ENCODE assay signal across 26 mouse cellular contexts in genomic region chr4:150689553-150689952, GRCm38 (mm10). TPM values are rescaled to one million over a fixed set of nuclear protein-coding genes. Genes with fewer than 3 reads are reported as not detected.
DNase-seq lines count a peak whose midpoint lies in the region; ATAC-seq and TF ChIP-seq lines count a peak whose summit lies in the region.
"Had no signal": no experiment of that assay in that cellular context is flagged by ENCODE, and none has a peak within 500 bp of the region (broad histone marks: within the 10 kb centered on the region; RNA-seq: fewer than 3 reads in every experiment).

No protein-coding gene starts in this region.

- TF ChIP-seq CTCF in intestine, postnatal 0 days (IDR thresholded peaks at IDR 0.05; ENCODE audit: low read depth) = no peak
- no peak for TF ChIP-seq CTCF in G1E (IDR thresholded peaks at IDR 0.05; ENCODE audit: low read depth, low read length)

- H3K36me3 ChIP-seq in intestine, postnatal 0 days (ENCODE audit: control insufficient read depth, insufficient read depth) = no peaks in the 10 kb centered on the region
- H3K36me3 ChIP-seq in intestine, embryonic 16.5 days (ENCODE audit: control insufficient read depth, insufficient read depth, low read length) = no peaks in the 10 kb centered on the region
- no peaks in the 10 kb centered on the region for H3K36me3 ChIP-seq in G1E (replicated peaks)
- no peaks in the 10 kb centered on the region for H3K36me3 ChIP-seq in liver, embryonic 13.5 days
- no peaks in the 10 kb centered on the region for H3K36me3 ChIP-seq in hindbrain, embryonic 10.5 days
- H3K36me3 ChIP-seq: heart, embryonic 15.5 days; hindbrain, embryonic 13.5 days; intestine, embryonic 15.5 days had no signal

- intact Hi-C loops in heart, postnatal 14 days (cut with DNase I) = no loop called here

- H3K4me2 ChIP-seq in intestine, postnatal 0 days (replicated peaks; ENCODE audit: low read depth) = no peak overlapping the region
- no peak overlapping the region for H3K4me2 ChIP-seq in intestine, embryonic 16.5 days (ENCODE audit: low read depth, low read length)
- 0 out of 2 replicates have a peak overlapping the region, but pooled peaks have one; percentile 6 for H3K4me2 ChIP-seq in liver, embryonic 13.5 days
- H3K4me2 ChIP-seq: heart, embryonic 11.5 days; heart, embryonic 15.5 days; hindbrain, embryonic 13.5 days; intestine, embryonic 15.5 days had no signal

- H3K4me3 ChIP-seq in intestine, postnatal 0 days (ENCODE audit: low read depth, low read length) = no peak overlapping the region
- H3K4me3 ChIP-seq in intestine, embryonic 16.5 days (ENCODE audit: low read length) = no peak overlapping the region
- H3K4me3 ChIP-seq in G1E (ENCODE audit: low read depth, low read length) = no peak overlapping the region; the same call in 1 of the 2 replicates
- H3K4me3 ChIP-seq in liver, embryonic 13.5 days (replicated peaks) = no peak overlapping the region
- no peak overlapping the region for H3K4me3 ChIP-seq in hindbrain, embryonic 10.5 days
- H3K4me3 ChIP-seq: heart, adult 2 months; heart, embryonic 15.5 days; hindbrain, embryonic 13.5 days; intestine, embryonic 15.5 days had no signal

- no peaks in the 10 kb centered on the region for H3K27me3 ChIP-seq in intestine, postnatal 0 days (replicated peaks; ENCODE audit: control insufficient read depth, insufficient read depth, low read length)
- H3K27me3 ChIP-seq in intestine, embryonic 16.5 days (replicated peaks; ENCODE audit: control insufficient read depth, insufficient read depth, low read length) = no peaks in the 10 kb centered on the region
- H3K27me3 ChIP-seq in G1E (ENCODE audit: insufficient read depth, low read length) = peaks cover 2% of the 10 kb centered on the region; the same call in 1 of the 2 replicates
- H3K27me3 ChIP-seq in liver, embryonic 13.5 days = no peaks in the 10 kb centered on the region
- no peaks in the 10 kb centered on the region for H3K27me3 ChIP-seq in hindbrain, embryonic 10.5 days (ENCODE audit: insufficient read depth, poor library complexity, severe bottlenecking)
- H3K27me3 ChIP-seq: heart, embryonic 15.5 days; hindbrain, embryonic 13.5 days; intestine, embryonic 15.5 days; Patski had no signal

- H3K27ac ChIP-seq in intestine, postnatal 0 days (ENCODE audit: low read depth, low read length) = peak overlapping the region; percentile 41; the same call in 1 of the 2 replicates
- H3K27ac ChIP-seq in intestine, embryonic 16.5 days (ENCODE audit: low read length) = no peak overlapping the region
- H3K27ac ChIP-seq in liver, embryonic 13.5 days = no peak overlapping the region
- no peak overlapping the region for H3K27ac ChIP-seq in hindbrain, embryonic 10.5 days
- H3K27ac ChIP-seq: heart, adult 2 months; heart, embryonic 15.5 days; hindbrain, embryonic 13.5 days; intestine, embryonic 15.5 days had no signal

- H3K9ac ChIP-seq in intestine, postnatal 0 days (ENCODE audit: low read depth, low read length) = no peak overlapping the region
- H3K9ac ChIP-seq in intestine, embryonic 16.5 days (ENCODE audit: low read depth, low read length) = no peak overlapping the region
- H3K9ac ChIP-seq in liver, embryonic 13.5 days = no peak overlapping the region
- H3K9ac ChIP-seq: forebrain, postnatal 0 days; heart, embryonic 15.5 days; hindbrain, embryonic 13.5 days; intestine, embryonic 15.5 days had no signal

- no peaks in the 10 kb centered on the region for H3K9me3 ChIP-seq in intestine, postnatal 0 days (ENCODE audit: control insufficient read depth)
- H3K9me3 ChIP-seq in intestine, embryonic 16.5 days (ENCODE audit: control insufficient read depth, low read length) = no peaks in the 10 kb centered on the region
- no peaks in the 10 kb centered on the region for H3K9me3 ChIP-seq in G1E (replicated peaks)
- H3K9me3 ChIP-seq in liver, embryonic 13.5 days (replicated peaks) = no peaks in the 10 kb centered on the region
- no peaks in the 10 kb centered on the region for H3K9me3 ChIP-seq in hindbrain, embryonic 10.5 days
- H3K9me3 ChIP-seq: heart, embryonic 15.5 days; hindbrain, embryonic 13.5 days; intestine, embryonic 15.5 days had no signal

- DNase-seq in heart, adult 11 months = peak; percentile 86
- DNase-seq in heart, postnatal 14 days = no peak
- no peak for DNase-seq in G1E (ENCODE audit: low spot score)
- DNase-seq in liver, embryonic 13.5 days = peak; percentile 63
- DNase-seq in hindbrain, embryonic 10.5 days (ENCODE audit: low spot score) = no peak
- DNase-seq: adrenal gland, postnatal 10 days; adrenal gland, postnatal 36 days; cerebellum, adult 18-20 months; cerebellum, adult 9-10 months; cerebellum, postnatal 14 days; forebrain, postnatal 0 days; gastrocnemius, postnatal 10 days; gastrocnemius, postnatal 36 days; heart, adult 2 months; heart, postnatal 10 days had no signal

- ATAC-seq in intestine, postnatal 0 days = no peak
- no peak for ATAC-seq in intestine, embryonic 16.5 days
- ATAC-seq in G1E (ENCODE audit: extremely low read depth, insufficient number of reproducible peaks, low FRiP score, poor library complexity, severe bottlenecking) = peak; percentile 58; the same call in 1 of the 2 replicates
- peak; percentile 74 for ATAC-seq in liver, embryonic 13.5 days (ENCODE audit: low read depth)
- no peak for ATAC-seq in granulocyte monocyte progenitor cell, adult 5-6 weeks (replicated peaks; ENCODE audit: poor library complexity, severe bottlenecking)
- ATAC-seq: forebrain, embryonic 14.5 days; forebrain, postnatal 0 days; hindbrain, embryonic 16.5 days; intestine, embryonic 15.5 days; Patski had no signal

- H3K4me1 ChIP-seq in intestine, postnatal 0 days (replicated peaks; ENCODE audit: control insufficient read depth, insufficient read depth, low read length) = peaks cover 16% of the 10 kb centered on the region
- peaks cover 29% of the 10 kb centered on the region for H3K4me1 ChIP-seq in intestine, embryonic 16.5 days (ENCODE audit: control insufficient read depth, insufficient read depth, low read length)
- peaks cover 78% of the 10 kb centered on the region for H3K4me1 ChIP-seq in G1E (ENCODE audit: insufficient read depth, low read depth, low read length)
- H3K4me1 ChIP-seq in liver, embryonic 13.5 days (replicated peaks) = peaks cover 53% of the 10 kb centered on the region
- peaks cover 27% of the 10 kb centered on the region for H3K4me1 ChIP-seq in hindbrain, embryonic 10.5 days (replicated peaks)

- 54% methylated on average over 10 of the region's 10 CpGs for WGBS in intestine, postnatal 0 days
- WGBS in intestine, embryonic 16.5 days = 73% methylated on average over 10 of the region's 10 CpGs
- WGBS in liver, embryonic 13.5 days (ENCODE audit: insufficient replicate concordance) = 35% methylated on average over 10 of the region's 10 CpGs
- 92% methylated on average over 10 of the region's 10 CpGs for WGBS in hindbrain, embryonic 10.5 days

RNA-seq across cellular contexts. Expression of gene Slc45a1, which starts 37.6 kb away (rescaled TPM):
- not detected for total RNA-seq in heart, postnatal 14 days (2021)
- 0.75 and 0.81 TPM in 2 replicates for polyA plus RNA-seq in intestine, postnatal 0 days (2015; fragmentation: Nextera tagmentation; extraction: Ambion mirVana)
- polyA plus RNA-seq in intestine, embryonic 16.5 days (2015; fragmentation: Nextera tagmentation; extraction: Ambion mirVana) = 0.93 and 1.0 TPM in 2 replicates
- total RNA-seq in G1E (2014; fragmentation: Nextera tagmentation) (not detected in 2 replicates), G1E (2017) (0.22 TPM in 1 of 2 replicates, not detected in the other)
- not detected in 2 replicates for polyA plus RNA-seq in G1E (2012)
- polyA plus RNA-seq in liver, embryonic 13.5 days (2015; fragmentation: Nextera tagmentation; extraction: Ambion mirVana) = not detected in 2 replicates
- polyA plus RNA-seq in hindbrain, embryonic 10.5 days (2016; fragmentation: Nextera tagmentation; extraction: Ambion mirVana) = 2.9 and 8.4 TPM in 2 replicates
- total RNA-seq in granulocyte monocyte progenitor cell, adult 5-6 weeks (2014; fragmentation: Nextera tagmentation) = not detected in 2 replicates
- total RNA-seq in granulocyte monocyte progenitor cell, adult 5-6 weeks (2017) = not detected in 2 replicates
- total RNA-seq: gastrocnemius, postnatal 10 days; gastrocnemius, postnatal 36 days; heart, adult 2 months; heart, postnatal 10 days; hematopoietic stem cell, adult 5-6 weeks had no signal
- polyA plus RNA-seq: heart, adult 2 months; heart, embryonic 15.5 days; Patski had no signal

Comparison
In these comparisons a context has a peak if more than half of its experiments do, and no peak if none do; other contexts are left out.
1. DNase-seq: peak in heart, adult 11 months (single experiment) and liver, embryonic 13.5 days (single experiment); none in heart, postnatal 14 days (0 of 2), G1E (single experiment) and hindbrain, embryonic 10.5 days (single experiment).
2. ATAC-seq: peak in G1E (single experiment) and liver, embryonic 13.5 days (single experiment); none in intestine, postnatal 0 days (single experiment), intestine, embryonic 16.5 days (single experiment) and granulocyte monocyte progenitor cell, adult 5-6 weeks (single experiment).